Mouse (Mus musculus) limb, embryonic 14.5 days (tissue): ENCODE measurements around the gene Slc28a3. TPM values are rescaled to one million over a fixed set of nuclear protein-coding genes. Genes with fewer than 3 reads are reported as not detected.

ENCODE experiments used
- ATAC-seq: fragments of 200-750 bp; cut with Nextera tagmentation; 2 replicates; pipeline ENCODE4 v1.8.0; 2017; ENCODE audit warnings: low read depth, moderate number of reproducible peaks, moderate TSS enrichment; ENCODE audit not compliant: low FRiP score
- DNase-seq: peaks from one replicate; pipeline ENCODE4 v3.0.0-alpha.2; 2015; ENCODE audit warnings: low spot score
- H3K27ac ChIP-seq: fragments of 300-500 bp; sonication (generic); replicated peaks from 2 replicates; pipeline ENCODE4 v1.5.1; 2014; ENCODE audit warnings: low read depth, mild to moderate bottlenecking, low read length, moderate library complexity, mixed read lengths
- H3K27me3 ChIP-seq: fragments of 300-500 bp; sonication (generic); 2 replicates; pipeline ENCODE4 v1.6.1; 2014; ENCODE audit warnings: low read length, mixed read lengths; ENCODE audit not compliant: control insufficient read depth, insufficient read depth
- H3K36me3 ChIP-seq: fragments of 300-500 bp; sonication (generic); 2 replicates; pipeline ENCODE4 v1.6.1; 2014; ENCODE audit warnings: mild to moderate bottlenecking, low read length, moderate library complexity, mixed read lengths; ENCODE audit not compliant: control insufficient read depth, insufficient read depth
- H3K4me1 ChIP-seq: fragments of 300-500 bp; sonication (generic); 2 replicates; pipeline ENCODE4 v1.6.1; 2014; ENCODE audit warnings: antibody characterized with exemption, low read length, mixed read lengths; ENCODE audit not compliant: control insufficient read depth, insufficient read depth
- H3K4me2 ChIP-seq: fragments of 300-500 bp; sonication (generic); replicated peaks from 2 replicates; pipeline ENCODE4 v1.6.1; 2014; ENCODE audit warnings: low read depth, mild to moderate bottlenecking, low read length, moderate library complexity; ENCODE audit not compliant: severe bottlenecking
- H3K4me3 ChIP-seq: fragments of 300-500 bp; sonication (generic); replicated peaks from 2 replicates; pipeline ENCODE4 v1.5.1; 2014; ENCODE audit warnings: low read length
- H3K9ac ChIP-seq: fragments of 300-500 bp; sonication (generic); 2 replicates; pipeline ENCODE4 v1.6.1; 2014; ENCODE audit warnings: mild to moderate bottlenecking, low read depth, low read length, moderate library complexity; ENCODE audit not compliant: severe bottlenecking
- H3K9me3 ChIP-seq: fragments of 300-500 bp; sonication (generic); 2 replicates; pipeline ENCODE4 v1.6.1; 2016; ENCODE audit warnings: low read length; ENCODE audit not compliant: control insufficient read depth
- POLR2A ChIP-seq: fragments of 200-500 bp; IDR thresholded peaks from 2 replicates; pipeline ENCODE4 v1.8.0; 2012; ENCODE audit warnings: inconsistent platforms, mild to moderate bottlenecking, moderate library complexity, borderline replicate concordance; ENCODE audit not compliant: insufficient read depth, insufficient read length; ENCODE audit errors: extremely low read depth
- WGBS: fragments of 180-500 bp; shearing (Covaris S2); extraction: QIAGEN DNeasy Blood & Tissue Kit; methylation state at CpG from one replicate; pipeline ENCODE4 v1.1.7; 2014; 5-methylcytosine and 5-hydroxymethylcytosine counted together
- polyA plus RNA-seq, 2 experiments: library from polyadenylated mRNA; depleted of rRNA in 1 of 2; stranded (reverse) in 1 of 2; unstranded in 1 of 2; fragments of >200 nt; fragmentation: Nextera tagmentation in 1 of 2; extraction: Ambion mirVana in 1 of 2; gene quantifications; 2 replicates each; pipeline versions ENCODE4 v1.2.1 to v1.2.3; 2012 to 2014

Gene Slc28a3
- 0.08 and 0.13 TPM in 2 replicates for polyA plus RNA-seq (2012; rRNA removed)
- polyA plus RNA-seq (2014; fragmentation: Nextera tagmentation; extraction: Ambion mirVana), result not detected in 2 replicates

DNA sequence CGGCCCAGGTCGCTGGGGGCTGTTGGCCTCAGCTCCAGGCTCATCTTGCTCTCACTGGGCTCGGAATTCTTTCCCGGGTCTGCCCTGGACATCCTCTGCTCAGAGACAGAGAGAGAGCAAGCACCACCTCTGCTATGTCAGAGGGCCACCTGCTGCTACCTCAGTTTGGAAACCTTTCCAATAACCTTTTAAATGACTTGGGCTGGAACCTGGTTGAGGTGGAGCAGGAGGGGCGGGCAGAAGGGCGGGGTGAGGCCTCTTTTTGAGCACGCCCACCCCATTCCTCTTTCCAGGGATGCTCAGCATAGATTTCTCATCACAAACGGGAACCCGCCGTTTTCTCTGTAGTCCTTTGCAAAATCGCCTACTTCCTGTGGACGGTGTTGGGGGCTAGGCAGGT, at the start of gene Slc28a3:
Slc28a3 (minus strand) TSS at position 162 of the 400 bp plus-strand sequence.
- H3K27ac ChIP-seq, result no peak within 1 kb of the TSS
- no peak within 1 kb of the TSS for H3K9ac ChIP-seq
- H3K27me3 ChIP-seq, result no peaks in the 10 kb centered on the region
- peaks cover 12% of the 10 kb centered on the region for H3K4me1 ChIP-seq
- no peak for TF ChIP-seq POLR2A
- no peaks in the 10 kb centered on the region for H3K9me3 ChIP-seq
- no peak for DNase-seq
- WGBS, result 9% methylated on average over 12 of the region's 12 CpGs
- H3K4me2 ChIP-seq, result no peak within 1 kb of the TSS
- H3K4me3 ChIP-seq, result no peak within 1 kb of the TSS
- ATAC-seq, result no peak
- H3K36me3 ChIP-seq, result no peaks in the 10 kb centered on the region

DNA sequence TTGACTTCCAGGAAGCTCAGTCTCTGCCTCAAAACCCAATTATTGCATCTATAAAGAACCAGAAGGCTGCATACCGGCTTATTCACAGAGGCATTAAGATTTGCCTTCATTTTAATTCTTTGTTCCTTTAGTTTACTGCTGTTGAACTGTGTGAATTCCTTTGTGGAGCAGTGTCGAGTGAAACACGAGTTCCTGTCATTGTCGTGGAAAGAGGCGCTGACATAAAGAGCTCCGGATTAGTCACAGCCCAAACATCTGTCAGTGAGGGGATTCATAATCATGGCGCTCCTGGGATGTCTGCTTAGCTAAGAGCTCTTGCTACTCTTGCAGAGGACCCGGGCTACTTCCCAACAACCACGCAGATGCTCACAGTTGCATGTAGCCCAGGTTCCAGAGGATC, 47.3 kb upstream of the Slc28a3 start:
- WGBS, result 35% methylated on average over 9 of the region's 9 CpGs
- ATAC-seq, result no peak

DNA sequence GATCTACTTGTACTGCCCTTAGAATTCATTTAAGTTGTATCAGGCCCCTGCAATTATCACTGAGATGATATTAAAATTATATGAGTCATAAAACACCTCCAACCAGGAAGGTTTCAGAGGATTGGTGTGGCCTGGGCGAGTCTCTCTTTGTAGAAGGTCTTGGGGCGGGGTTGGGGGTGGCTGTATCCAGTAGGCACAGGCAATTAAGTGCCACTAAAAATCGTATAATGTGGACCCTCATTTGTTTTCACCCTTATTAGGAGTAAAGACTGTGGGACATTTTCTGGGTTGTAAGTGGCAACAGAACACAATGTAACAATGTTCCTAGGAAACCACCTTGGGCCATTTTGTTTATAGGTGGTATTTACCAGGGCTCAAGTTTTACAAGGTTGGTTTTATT, 46.2 kb upstream of the Slc28a3 start:
- DNase-seq, result no peak
- Histone ChIP-seq H3K27me3 (no peaks in the 10 kb centered on the region), H3K9ac (no peak overlapping the region), H3K4me2 (no peak overlapping the region), H3K27ac (no peak overlapping the region), H3K36me3 (no peaks in the 10 kb centered on the region), H3K4me1 (no peaks in the 10 kb centered on the region), H3K4me3 (no peak overlapping the region), H3K9me3 (no peaks in the 10 kb centered on the region)
- ATAC-seq, result no peak
- TF ChIP-seq POLR2A, result no peak
- WGBS, result 22% methylated on average over 3 of the region's 3 CpGs

More for the DNA sequence above, 47.3 kb upstream of the Slc28a3 start:
- Histone ChIP-seq H3K27ac (no peak overlapping the region), H3K36me3 (no peaks in the 10 kb centered on the region), H3K27me3 (no peaks in the 10 kb centered on the region), H3K9ac (no peak overlapping the region), H3K4me1 (no peaks in the 10 kb centered on the region), H3K9me3 (no peaks in the 10 kb centered on the region), H3K4me2 (no peak overlapping the region), H3K4me3 (no peak overlapping the region)
- DNase-seq, result no peak
- no peak for TF ChIP-seq POLR2A

DNA sequence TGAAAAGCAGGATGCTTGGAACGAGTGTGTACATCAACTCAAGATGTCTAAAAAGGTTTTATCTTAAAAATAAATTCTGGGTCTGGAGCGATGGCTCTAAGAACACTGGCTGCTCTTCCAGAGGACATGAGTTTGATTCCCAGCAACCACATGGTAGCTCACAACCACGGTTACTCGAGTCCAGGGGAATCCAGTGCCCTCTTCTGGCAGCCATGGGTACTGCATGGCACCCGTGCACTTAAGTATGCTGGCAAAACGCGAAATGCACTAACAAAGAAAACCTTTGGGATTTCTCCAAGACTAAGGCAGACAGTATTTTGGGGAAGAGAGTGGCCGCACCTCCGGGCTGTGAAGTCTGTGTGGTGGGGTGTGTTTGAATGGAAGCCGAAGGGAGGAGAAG, 44.9 kb upstream of the Slc28a3 start:
- Histone ChIP-seq H3K9me3 (no peaks in the 10 kb centered on the region), H3K4me1 (no peaks in the 10 kb centered on the region), H3K4me3 (no peak overlapping the region), H3K9ac (no peak overlapping the region), H3K27me3 (no peaks in the 10 kb centered on the region), H3K36me3 (no peaks in the 10 kb centered on the region), H3K4me2 (no peak overlapping the region), H3K27ac (no peak overlapping the region)
- ATAC-seq (no peak), DNase-seq (no peak)
- no peak for TF ChIP-seq POLR2A
- 82% methylated on average over 10 of the region's 10 CpGs for WGBS

DNA sequence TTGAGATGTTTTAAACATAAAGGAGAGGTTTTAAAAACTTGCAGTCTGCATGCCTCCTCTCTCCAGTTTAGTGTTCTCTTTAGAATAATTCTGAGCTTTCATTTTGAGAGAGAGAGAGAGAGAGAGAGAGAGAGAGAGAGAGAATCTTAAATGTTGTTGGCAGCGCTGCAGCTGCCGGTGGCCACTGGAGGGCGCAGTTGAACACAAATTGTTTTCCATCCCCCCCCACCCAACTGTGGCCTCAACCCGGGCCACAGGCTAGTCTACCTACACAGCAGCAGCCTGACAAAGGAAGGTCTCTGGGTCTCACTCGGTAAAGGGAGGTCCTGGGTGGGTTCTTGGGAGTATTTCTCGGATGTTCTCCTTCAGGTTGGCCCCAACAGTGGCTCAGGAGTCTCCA, 29.7 kb upstream of the Slc28a3 start:
- WGBS, result 12% methylated on average over 6 of the region's 6 CpGs
- H3K4me3 ChIP-seq, result no peak overlapping the region
- H3K9ac ChIP-seq, result no peak overlapping the region
- no peaks in the 10 kb centered on the region for H3K27me3 ChIP-seq
- H3K4me2 ChIP-seq, result no peak overlapping the region
- DNase-seq, result peak; percentile 55
- no peak for TF ChIP-seq POLR2A
- no peaks in the 10 kb centered on the region for H3K36me3 ChIP-seq
- H3K9me3 ChIP-seq, result no peaks in the 10 kb centered on the region
- ATAC-seq, result no peak
- H3K4me1 ChIP-seq, result no peaks in the 10 kb centered on the region
- H3K27ac ChIP-seq, result no peak overlapping the region

DNA sequence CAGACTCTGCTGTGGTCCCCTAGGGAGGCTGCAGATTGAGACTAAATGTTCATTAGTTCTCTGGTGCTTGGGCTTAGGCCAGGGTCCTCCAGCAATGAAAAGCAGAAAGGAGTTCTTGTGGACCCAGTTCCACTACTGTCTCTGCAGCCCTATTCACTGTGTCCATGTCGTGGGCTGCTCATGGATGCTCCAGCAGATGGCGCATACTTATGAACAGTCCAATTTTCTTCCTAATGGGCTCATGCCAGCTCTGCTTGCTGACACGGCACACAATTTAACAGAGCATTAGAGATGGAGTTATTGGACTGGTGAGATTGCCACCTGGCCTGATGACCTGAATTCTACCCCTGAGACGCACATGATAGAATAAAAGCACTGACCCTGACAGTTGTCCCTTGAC, 28.3 kb upstream of the Slc28a3 start:
- ATAC-seq, result no peak
- peak; percentile 68 for DNase-seq
- no peaks in the 10 kb centered on the region for H3K36me3 ChIP-seq
- H3K4me2 ChIP-seq, result no peak overlapping the region
- H3K9me3 ChIP-seq, result no peaks in the 10 kb centered on the region
- no peak overlapping the region for H3K27ac ChIP-seq
- no peak overlapping the region for H3K9ac ChIP-seq
- no peaks in the 10 kb centered on the region for H3K27me3 ChIP-seq
- no peak for TF ChIP-seq POLR2A
- WGBS, result 39% methylated on average over 4 of the region's 4 CpGs
- no peaks in the 10 kb centered on the region for H3K4me1 ChIP-seq
- H3K4me3 ChIP-seq, result no peak overlapping the region
